Mouse (Mus musculus): ENCODE measurements at regions not wholly inside any gene's neighbourhood (a gene's known extent, or its start where the extent isn't known, plus 50 kb on each side); places are given as distances from the start of the nearest gene placed in this dataset.

DNA sequence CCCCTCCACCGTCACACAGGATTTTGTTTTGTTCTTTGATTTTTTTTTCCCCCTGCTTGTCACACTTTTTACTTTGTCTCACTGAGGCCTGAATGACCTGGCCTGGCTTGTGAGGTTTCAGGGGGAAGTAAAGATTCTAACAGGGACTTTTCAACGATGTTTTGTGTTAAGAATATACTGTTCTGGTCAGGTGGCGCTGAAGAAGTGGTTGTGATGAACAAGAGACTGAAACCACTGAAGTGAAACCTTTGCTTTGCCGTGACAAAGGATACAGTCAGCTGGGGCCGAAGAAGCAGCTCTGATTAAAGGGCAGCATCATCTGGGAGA lies 97.4 kb upstream of the Zfp648 start:
- Histone ChIP-seq H3K4me3 (no peak overlapping the region), H3K36me3 (no peaks in the 10 kb centered on the region), H3K27ac (peak overlapping the region; percentile 71; the same call in 1 of the 2 replicates), H3K4me1 (replicated peaks) (peaks cover 10% of the 10 kb centered on the region), H3K9me3 (replicated peaks) (no peaks in the 10 kb centered on the region), H3K9ac (no peak overlapping the region), H3K4me2 (no peak overlapping the region), H3K27me3 (no peaks in the 10 kb centered on the region)
- WGBS = 78% methylated on average over 5 of the region's 5 CpGs
- ATAC-seq (replicated peaks; ENCODE audit: insufficient number of reproducible peaks, insufficient read depth, low FRiP score, low read depth) = no peak

DNA sequence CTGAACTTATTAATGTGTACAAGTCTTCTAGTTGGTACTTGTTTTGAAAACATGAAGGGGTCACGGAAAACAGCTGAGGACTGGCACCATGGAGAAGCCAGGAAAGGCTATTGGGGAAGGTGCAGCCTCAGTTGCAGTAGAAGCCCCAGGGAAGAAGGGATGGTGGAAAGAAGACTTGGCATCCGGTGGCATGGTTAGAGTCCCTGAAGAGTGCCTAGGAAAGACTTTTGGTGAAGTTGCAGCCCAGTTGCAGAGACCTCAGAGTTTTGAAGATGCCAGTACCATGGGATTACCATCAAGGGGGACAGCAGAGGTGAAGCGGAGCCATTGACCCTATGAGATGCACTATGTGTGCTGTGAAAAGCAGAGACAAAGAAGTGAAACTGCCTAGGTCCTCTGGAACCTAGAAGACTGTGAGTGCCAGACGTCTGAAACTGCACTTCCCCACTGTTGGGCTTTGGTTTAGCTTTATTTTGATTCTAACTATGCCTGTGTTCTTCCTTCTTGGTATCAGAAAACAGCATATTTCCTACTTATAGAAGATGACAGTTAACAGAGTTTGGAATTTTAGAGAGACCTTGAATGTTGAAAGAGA lies 96.9 kb upstream of the Zfp648 start:
- H3K9me3 ChIP-seq (replicated peaks) = no peaks in the 10 kb centered on the region
- WGBS = 83% methylated on average over 4 of the region's 4 CpGs
- H3K4me2 ChIP-seq = no peak overlapping the region
- peaks cover 10% of the 10 kb centered on the region for H3K4me1 ChIP-seq (replicated peaks)
- no peak for ATAC-seq (replicated peaks; ENCODE audit: insufficient number of reproducible peaks, insufficient read depth, low FRiP score, low read depth)
- H3K36me3 ChIP-seq = no peaks in the 10 kb centered on the region
- H3K27me3 ChIP-seq = no peaks in the 10 kb centered on the region
- H3K9ac ChIP-seq = no peak overlapping the region
- H3K27ac ChIP-seq = no peak overlapping the region
- no peak overlapping the region for H3K4me3 ChIP-seq

DNA sequence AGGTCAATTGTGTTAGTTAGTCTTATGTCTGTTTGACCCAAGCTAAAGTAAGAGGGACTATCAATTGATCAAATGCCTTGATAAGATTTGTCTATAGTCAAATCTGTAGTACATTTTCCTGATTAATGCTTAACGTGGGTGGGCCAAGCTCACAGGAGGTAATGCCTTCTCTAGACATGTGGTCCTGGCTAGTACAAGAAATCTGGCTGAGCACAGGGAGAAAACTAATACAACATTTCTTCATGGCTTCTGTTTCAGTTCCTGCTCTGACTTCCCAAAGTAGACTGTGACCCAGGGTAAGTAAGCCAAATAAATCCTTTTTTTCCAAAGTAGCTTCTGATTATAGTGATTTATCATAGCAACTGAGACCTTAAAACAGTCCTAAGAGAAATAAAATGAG lies 96.2 kb upstream of the Zfp648 start:
- H3K27me3 ChIP-seq = no peaks in the 10 kb centered on the region
- no peak overlapping the region for H3K4me2 ChIP-seq
- H3K9ac ChIP-seq = no peak overlapping the region
- ATAC-seq (replicated peaks; ENCODE audit: insufficient number of reproducible peaks, insufficient read depth, low FRiP score, low read depth) = no peak
- no peak overlapping the region for H3K4me3 ChIP-seq
- peaks cover 10% of the 10 kb centered on the region for H3K4me1 ChIP-seq (replicated peaks)
- no peaks in the 10 kb centered on the region for H3K36me3 ChIP-seq
- 67% methylated on average over 1 of the region's 1 CpGs for WGBS
- no peaks in the 10 kb centered on the region for H3K9me3 ChIP-seq (replicated peaks)
- no peak overlapping the region for H3K27ac ChIP-seq

DNA sequence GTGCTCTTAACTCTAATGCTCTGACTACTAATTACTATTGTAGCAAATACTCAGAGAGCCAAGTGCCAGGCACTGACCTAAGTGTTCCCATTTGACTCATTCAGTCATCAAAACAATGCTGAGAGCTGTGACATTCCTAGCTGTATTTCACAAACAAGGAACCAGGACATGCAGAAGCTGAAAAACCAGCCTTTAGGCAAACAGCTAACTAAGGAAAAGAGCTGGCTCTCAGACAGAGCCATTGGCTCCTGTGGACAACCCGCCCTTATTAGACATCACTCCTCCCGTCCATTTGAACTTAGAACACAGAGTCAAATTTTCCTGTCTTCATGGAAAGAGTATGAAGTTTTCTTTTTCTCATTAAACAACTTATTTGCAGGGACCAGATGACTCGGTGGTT lies 88.5 kb upstream of the Zfp648 start:
- Histone ChIP-seq H3K4me1 (replicated peaks) (peaks cover 2% of the 10 kb centered on the region), H3K9me3 (replicated peaks) (no peaks in the 10 kb centered on the region), H3K9ac (no peak overlapping the region), H3K36me3 (no peaks in the 10 kb centered on the region), H3K27me3 (no peaks in the 10 kb centered on the region), H3K4me2 (no peak overlapping the region), H3K27ac (no peak overlapping the region), H3K4me3 (no peak overlapping the region)
- 75% methylated on average over 3 of the region's 3 CpGs for WGBS
- no peak for ATAC-seq (replicated peaks; ENCODE audit: insufficient number of reproducible peaks, insufficient read depth, low FRiP score, low read depth)

DNA sequence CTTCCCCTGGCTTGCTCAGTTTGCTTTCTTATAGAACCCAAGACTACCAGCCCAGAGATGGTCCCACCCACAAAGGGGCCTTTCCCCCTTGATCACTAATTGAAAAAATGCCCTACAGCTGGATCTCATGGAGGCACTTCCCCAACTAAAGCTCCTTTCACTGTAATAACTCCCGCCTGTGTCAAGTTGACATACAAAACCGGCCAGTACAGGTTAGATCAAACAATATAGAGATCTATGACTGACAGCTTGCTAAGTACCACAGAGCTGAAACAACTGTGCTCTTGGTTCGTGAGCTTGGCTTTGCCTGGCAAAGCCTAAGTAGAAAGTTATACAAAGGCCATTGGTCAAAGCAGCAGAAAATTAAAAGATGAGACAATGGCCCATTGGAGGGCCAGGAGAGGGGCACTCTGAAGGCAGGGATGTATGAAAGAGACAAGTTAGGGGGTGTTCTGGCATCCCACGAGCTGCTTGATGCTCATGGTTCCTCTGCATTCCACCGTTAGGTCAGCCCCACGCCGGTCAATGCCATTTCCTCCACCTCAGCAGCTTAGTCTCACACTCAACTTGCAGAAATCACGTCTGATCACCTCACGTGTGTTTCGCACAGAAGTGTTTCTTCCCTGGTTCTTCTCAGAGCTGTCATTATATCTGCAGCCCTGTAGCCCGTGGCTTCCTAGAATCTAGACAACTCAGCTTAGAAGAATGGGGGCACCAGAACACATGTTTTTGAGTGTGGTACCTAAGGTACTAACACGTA lies 87.5 kb upstream of the Zfp648 start:
- no peak overlapping the region for H3K4me3 ChIP-seq
- H3K27ac ChIP-seq = no peak overlapping the region
- no peak overlapping the region for H3K9ac ChIP-seq
- H3K27me3 ChIP-seq = no peaks in the 10 kb centered on the region
- H3K4me1 ChIP-seq (replicated peaks) = peaks cover 11% of the 10 kb centered on the region
- no peak for ATAC-seq (replicated peaks; ENCODE audit: insufficient number of reproducible peaks, insufficient read depth, low FRiP score, low read depth)
- no peak overlapping the region for H3K4me2 ChIP-seq
- no peaks in the 10 kb centered on the region for H3K9me3 ChIP-seq (replicated peaks)
- H3K36me3 ChIP-seq = no peaks in the 10 kb centered on the region
- 75% methylated on average over 12 of the region's 12 CpGs for WGBS

DNA sequence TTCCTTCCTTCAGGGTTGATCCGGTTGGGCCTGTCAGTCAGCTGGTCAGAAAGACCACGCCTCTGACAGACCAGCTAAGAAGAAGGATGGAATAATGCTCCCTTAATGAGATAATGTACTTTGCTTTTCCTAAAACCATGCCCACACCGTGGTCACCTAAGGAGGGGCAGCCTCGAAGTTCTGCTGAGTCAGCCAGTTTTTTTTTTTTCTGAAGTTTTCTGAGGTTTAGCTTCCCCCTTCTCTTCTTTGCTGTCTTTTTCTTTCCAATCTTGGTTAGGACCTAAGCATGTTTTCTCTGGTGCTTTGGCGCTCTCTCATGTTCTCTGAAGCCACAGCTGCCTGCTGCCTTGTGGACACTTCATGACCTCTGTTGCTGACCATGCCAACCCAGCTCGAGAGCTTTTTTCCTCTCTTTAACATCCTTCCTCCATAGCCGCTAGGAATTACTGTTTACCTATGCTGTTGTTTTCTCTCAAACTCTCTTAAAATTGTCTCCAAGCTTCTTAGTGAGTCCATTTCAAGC lies 84.7 kb upstream of the Zfp648 start:
- no peak overlapping the region for H3K27ac ChIP-seq
- no peak overlapping the region for H3K4me2 ChIP-seq
- H3K4me1 ChIP-seq (replicated peaks) = peaks cover 12% of the 10 kb centered on the region
- no peaks in the 10 kb centered on the region for H3K9me3 ChIP-seq (replicated peaks)
- ATAC-seq (replicated peaks; ENCODE audit: insufficient number of reproducible peaks, insufficient read depth, low FRiP score, low read depth) = no peak
- H3K27me3 ChIP-seq = no peaks in the 10 kb centered on the region
- H3K4me3 ChIP-seq = no peak overlapping the region
- no peaks in the 10 kb centered on the region for H3K36me3 ChIP-seq
- 77% methylated on average over 7 of the region's 7 CpGs for WGBS
- no peak overlapping the region for H3K9ac ChIP-seq

DNA sequence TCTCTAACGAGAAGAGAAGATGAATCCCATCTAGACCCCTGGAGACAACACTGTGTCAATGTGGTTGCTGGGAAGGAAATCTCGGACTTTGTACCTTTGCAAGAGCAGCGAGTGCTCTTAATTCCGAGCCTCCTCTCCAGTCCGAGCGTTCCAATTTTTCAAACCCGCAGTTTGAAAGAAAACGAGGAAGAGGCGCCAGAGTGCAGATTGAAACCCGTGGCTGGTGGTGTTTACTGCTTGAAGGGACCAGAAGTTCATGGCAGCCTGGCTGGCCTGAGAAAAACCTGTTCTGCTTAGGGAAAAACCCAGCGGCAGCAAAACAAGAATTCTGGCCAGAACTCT lies 83.7 kb upstream of the Zfp648 start:
- WGBS = 44% methylated on average over 11 of the region's 11 CpGs
- Histone ChIP-seq H3K27me3 (no peaks in the 10 kb centered on the region), H3K9ac (no peak overlapping the region), H3K4me2 (peak overlapping the region; percentile 59), H3K4me3 (peak overlapping the region; percentile 19), H3K27ac (peak overlapping the region; percentile 37; the same call in 1 of the 2 replicates), H3K9me3 (replicated peaks) (no peaks in the 10 kb centered on the region), H3K4me1 (replicated peaks) (peaks cover 12% of the 10 kb centered on the region), H3K36me3 (no peaks in the 10 kb centered on the region)
- ATAC-seq (replicated peaks; ENCODE audit: insufficient number of reproducible peaks, insufficient read depth, low FRiP score, low read depth) = no peak

DNA sequence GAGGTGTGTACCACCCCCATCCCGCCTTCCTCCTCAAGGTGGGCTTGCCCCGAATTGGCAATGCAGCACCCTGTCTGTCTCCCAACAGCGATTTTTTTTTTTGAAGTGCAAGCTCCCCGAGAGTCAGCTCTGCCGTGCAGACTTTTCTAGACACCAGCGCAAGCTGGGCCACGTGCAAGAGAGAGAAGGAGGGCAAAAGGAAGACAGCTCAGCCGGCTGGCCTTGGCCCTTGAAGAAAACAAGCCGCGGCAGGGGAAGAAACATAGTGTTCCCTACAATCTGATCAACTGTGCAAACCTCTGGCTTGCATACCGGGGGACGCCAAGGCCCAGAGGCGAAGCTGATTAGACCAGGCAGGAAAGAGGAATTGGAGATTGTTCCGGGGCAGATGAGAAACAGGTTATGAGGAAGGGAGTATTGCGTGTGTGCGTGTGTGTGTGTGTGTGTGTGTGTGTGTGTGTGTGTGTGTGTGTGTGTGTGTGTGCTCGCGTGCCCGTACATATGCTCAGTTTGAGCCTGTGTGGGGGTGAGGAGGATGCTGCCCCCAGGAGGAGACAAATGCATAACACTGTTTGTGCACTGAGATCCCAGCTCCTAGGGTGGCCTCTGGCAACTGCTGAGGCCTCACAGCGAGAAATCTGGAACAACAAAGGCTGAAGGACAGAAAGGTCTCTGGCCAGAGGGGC lies 83.2 kb upstream of the Zfp648 start:
- no peaks in the 10 kb centered on the region for H3K27me3 ChIP-seq
- peak overlapping the region; percentile 59 for H3K4me2 ChIP-seq
- no peaks in the 10 kb centered on the region for H3K9me3 ChIP-seq (replicated peaks)
- H3K27ac ChIP-seq = peak overlapping the region; percentile 37
- peak; percentile 68 for ATAC-seq (replicated peaks; ENCODE audit: insufficient number of reproducible peaks, insufficient read depth, low FRiP score, low read depth)
- H3K4me3 ChIP-seq = peak overlapping the region; percentile 19
- no peaks in the 10 kb centered on the region for H3K36me3 ChIP-seq
- peaks cover 12% of the 10 kb centered on the region for H3K4me1 ChIP-seq (replicated peaks)
- 29% methylated on average over 20 of the region's 20 CpGs for WGBS
- H3K9ac ChIP-seq = no peak overlapping the region

DNA sequence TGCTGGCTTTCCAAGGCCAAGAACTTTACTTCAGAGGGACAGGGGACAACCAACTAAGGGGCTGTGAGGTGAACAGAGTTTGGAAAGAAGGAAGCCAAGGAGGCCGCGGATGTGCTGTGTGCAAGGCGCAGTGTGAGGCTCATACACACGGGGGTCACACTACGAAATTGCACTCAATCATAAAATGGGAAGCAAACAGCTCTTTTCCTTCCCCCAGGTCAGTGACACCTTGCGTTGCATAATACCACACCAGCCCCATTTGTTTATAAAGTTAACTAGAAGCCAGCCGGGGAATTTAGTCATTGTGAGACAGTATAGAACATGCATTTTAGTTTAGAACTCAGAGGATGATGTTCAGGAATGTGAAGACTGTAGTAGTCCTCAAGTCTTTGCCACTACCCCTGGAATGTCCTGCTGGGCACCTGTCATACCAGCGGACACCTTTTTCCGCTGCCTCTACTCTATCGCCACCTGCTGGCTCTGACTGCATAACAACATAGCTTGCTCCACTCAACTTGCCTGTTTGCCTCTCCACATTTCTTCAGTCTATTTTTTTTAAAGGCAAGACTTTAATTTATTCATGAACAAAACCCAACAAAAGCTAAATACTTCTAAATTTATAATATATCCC lies 82.5 kb upstream of the Zfp648 start:
- Histone ChIP-seq H3K36me3 (no peaks in the 10 kb centered on the region), H3K4me1 (replicated peaks) (peaks cover 12% of the 10 kb centered on the region)

DNA sequence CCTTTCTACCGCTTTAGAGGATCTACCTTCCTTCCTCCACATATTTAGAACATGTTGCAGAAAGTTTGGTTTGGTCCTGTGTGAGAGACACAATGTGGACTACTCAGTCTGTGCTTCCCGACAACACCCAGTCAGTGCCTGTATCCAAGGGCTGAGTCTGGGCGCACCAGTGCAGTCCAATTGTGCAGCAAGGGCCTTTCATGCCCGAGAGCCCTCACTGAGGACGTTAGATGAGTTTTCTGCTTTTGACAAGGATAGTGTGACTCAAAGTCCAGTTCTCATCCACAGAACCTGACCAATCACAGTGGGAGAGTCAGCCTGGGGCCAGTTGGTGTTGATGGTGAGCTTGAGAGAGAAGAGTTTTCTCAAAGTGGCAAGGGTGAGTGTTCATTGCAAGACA lies 81.4 kb upstream of the Zfp648 start:
- H3K9ac ChIP-seq = no peak overlapping the region
- H3K36me3 ChIP-seq = no peaks in the 10 kb centered on the region
- no peak overlapping the region for H3K4me2 ChIP-seq
- H3K4me1 ChIP-seq (replicated peaks) = peaks cover 12% of the 10 kb centered on the region
- 84% methylated on average over 5 of the region's 5 CpGs for WGBS
- H3K27ac ChIP-seq = no peak overlapping the region
- ATAC-seq (replicated peaks; ENCODE audit: insufficient number of reproducible peaks, insufficient read depth, low FRiP score, low read depth) = no peak
- H3K4me3 ChIP-seq = no peak overlapping the region
- no peaks in the 10 kb centered on the region for H3K27me3 ChIP-seq
- H3K9me3 ChIP-seq (replicated peaks) = no peaks in the 10 kb centered on the region

More for the DNA sequence above, 82.5 kb upstream of the Zfp648 start:
- H3K4me3 ChIP-seq = no peak overlapping the region
- no peaks in the 10 kb centered on the region for H3K27me3 ChIP-seq
- no peaks in the 10 kb centered on the region for H3K9me3 ChIP-seq (replicated peaks)
- H3K4me2 ChIP-seq = peak overlapping the region; percentile 59
- WGBS = 45% methylated on average over 10 of the region's 10 CpGs
- no peak for ATAC-seq (replicated peaks; ENCODE audit: insufficient number of reproducible peaks, insufficient read depth, low FRiP score, low read depth)
- H3K9ac ChIP-seq = no peak overlapping the region
- H3K27ac ChIP-seq = 0 out of 2 replicates have a peak overlapping the region, but pooled peaks have one; percentile 37

DNA sequence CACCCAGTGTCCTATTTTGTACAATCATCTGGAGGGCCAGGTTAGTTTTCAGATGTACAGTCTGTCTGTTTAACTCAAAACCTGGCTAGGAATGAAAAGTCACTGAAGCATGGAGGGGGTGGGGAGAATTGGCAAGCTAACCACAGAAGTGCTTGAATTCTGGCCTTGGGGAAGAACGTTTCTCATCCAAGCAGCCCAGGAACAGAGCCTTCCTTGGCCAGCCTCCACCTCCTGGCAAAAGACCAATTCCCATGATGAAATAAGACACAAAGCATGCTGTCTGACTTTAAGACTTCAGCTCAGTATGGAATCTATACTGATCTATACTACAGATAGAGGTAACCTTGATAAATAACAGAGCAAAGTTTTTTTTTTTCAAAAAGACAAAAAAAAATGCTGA lies 80.3 kb upstream of the Zfp648 start:
- Histone ChIP-seq H3K36me3 (no peaks in the 10 kb centered on the region), H3K9ac (no peak overlapping the region), H3K4me1 (replicated peaks) (peaks cover 12% of the 10 kb centered on the region), H3K27ac (no peak overlapping the region), H3K27me3 (no peaks in the 10 kb centered on the region), H3K9me3 (replicated peaks) (no peaks in the 10 kb centered on the region), H3K4me2 (no peak overlapping the region), H3K4me3 (no peak overlapping the region)
- WGBS = 6% methylated on average over 1 of the region's 1 CpGs
- ATAC-seq (replicated peaks; ENCODE audit: insufficient number of reproducible peaks, insufficient read depth, low FRiP score, low read depth) = no peak; the same call in 1 of the 2 replicates

Measured in heart, embryonic 15.5 days (tissue).